Mouse (Mus musculus) CD4-positive naive resting alpha-beta T cell, adult 76 days (primary cell): Measurements from ENCODE around the gene Ntn1. TPM values are rescaled to one million over a fixed set of nuclear protein-coding genes. Genes with fewer than 3 reads are reported as not detected.

Experiments used
- total RNA-seq: library from RNA; stranded (reverse); gene quantifications from one replicate; pipeline ENCODE4 v1.2.4, GENCODE M21; 2023

The Ntn1 gene
- 0.47 TPM for total RNA-seq

GRCm38 (mm10) chr11:68400727-68401219 is at the start of gene Ntn1:
Ntn1 (minus strand) TSS chr11:68400823.

GRCm38 (mm10) chr11:68431699-68432360 is 31.2 kb upstream of the Ntn1 start, which contains the start of gene Pik3r5:
Pik3r5 (plus strand) TSS chr11:68432121.

Other genes with a start within 250 kb of the Ntn1 start
- 227 TPM for gene Pik3r5, start 31.3 kb upstream of the Ntn1 start, total RNA-seq
- not detected for gene Pik3r6, start 102.2 kb upstream of the Ntn1 start, total RNA-seq
- gene Mfsd6l, start 155.4 kb upstream of the Ntn1 start, total RNA-seq = not detected
- not detected for gene Ccdc42, start 186.2 kb upstream of the Ntn1 start, total RNA-seq